Mouse (Mus musculus): Measurements from ENCODE around the gene Utp18. TPM values are rescaled to one million over a fixed set of nuclear protein-coding genes. Genes with fewer than 3 reads are reported as not detected.

Gene Utp18
- polyA plus RNA-seq, 1 experiment = 12.6 TPM

DNA sequence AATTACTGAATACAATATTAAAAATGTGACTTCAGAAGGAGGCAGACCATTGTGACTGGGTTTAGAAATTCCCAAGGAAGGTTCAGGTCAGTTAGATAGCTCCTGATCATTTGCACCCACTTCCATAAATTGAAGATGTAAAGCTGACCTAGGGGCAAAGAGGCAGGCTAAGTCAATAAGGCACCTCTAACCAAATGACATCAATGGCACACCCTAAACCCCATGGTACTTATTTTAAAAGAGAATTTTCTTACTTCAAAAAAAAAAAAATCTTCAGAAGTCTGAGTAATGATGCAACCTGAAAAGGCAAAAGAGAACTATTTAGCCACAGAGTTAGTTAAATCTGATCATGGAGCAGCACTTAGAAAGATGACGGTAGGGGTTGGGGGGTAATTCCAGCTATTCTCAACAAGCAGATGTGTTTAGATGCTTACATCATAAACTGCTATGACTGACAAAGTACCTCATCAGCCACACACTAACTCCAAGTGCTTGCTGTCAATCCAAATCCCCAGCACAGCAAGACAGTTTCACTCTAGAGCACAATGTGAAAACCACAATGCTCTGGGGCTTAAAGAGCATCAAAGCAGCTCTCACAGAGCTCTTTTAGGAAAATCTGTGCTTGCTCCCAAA lies 24.9 kb downstream of the Utp18 start:
- peak overlapping the region; percentile 58 for H3K27ac ChIP-seq (replicated peaks; ENCODE audit: low read depth, low read length)
- no peak overlapping the region for H3K4me3 ChIP-seq (ENCODE audit: insufficient read depth, low read depth, low read length)
- H3K4me1 ChIP-seq (ENCODE audit: control insufficient read depth, insufficient read depth, insufficient read length, low read length) = peaks cover 2% of the 10 kb centered on the region

DNA sequence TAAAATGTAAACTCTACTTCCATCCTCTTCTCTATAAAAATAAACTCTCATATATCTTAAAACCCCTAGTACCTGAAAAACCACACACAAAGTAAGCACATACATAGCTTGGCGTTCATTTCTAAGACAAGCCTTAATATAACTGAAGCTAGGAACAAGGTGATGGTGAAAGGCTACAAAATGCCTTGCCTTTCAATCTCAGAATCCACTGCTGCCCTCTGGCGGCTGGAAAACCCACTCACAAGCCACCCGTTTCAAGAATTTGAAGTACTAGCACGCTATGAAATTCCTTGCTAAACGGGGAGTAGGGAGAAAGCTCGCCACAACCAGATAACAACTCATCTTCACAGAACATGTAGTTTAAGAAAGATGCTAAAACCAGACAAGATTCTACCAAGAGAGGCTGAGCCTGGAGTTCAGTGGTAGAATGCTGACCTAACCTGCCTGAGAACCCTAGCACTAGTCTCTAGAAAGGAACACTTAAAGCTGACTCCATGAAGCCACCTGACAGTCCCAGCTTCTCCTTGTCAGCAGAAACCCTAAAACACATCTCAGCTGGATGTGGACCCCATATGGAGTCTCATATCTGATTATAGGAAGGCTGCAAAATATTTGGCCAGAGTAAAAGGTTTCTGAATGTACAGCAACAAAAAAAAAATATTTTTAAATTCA lies 29.1 kb downstream of the Utp18 start:
- H3K27ac ChIP-seq (replicated peaks; ENCODE audit: low read depth, low read length) = no peak overlapping the region
- no peak overlapping the region for H3K4me3 ChIP-seq (ENCODE audit: insufficient read depth, low read depth, low read length)
- H3K4me1 ChIP-seq (ENCODE audit: control insufficient read depth, insufficient read depth, insufficient read length, low read length) = peaks cover 2% of the 10 kb centered on the region

DNA sequence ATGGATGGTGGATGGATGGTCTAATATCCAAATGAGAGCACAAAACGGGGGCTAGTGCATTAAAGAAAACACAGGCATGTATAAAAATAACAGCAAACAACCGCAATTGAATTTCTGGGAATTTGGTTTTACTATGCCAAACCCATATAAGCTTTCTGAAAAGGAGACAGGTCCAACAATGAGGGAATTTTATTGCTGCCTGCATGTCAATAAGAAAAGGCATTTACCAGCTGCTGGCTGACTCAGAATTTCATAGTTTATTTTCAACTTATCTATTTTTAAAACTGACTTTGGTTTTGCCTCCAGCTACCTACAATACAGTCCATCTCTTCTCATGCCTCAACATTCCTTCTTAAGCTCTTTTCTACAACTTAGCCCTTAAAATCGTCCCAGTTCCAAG lies 33.0 kb downstream of the Utp18 start:
- no peaks in the 10 kb centered on the region for H3K4me1 ChIP-seq (ENCODE audit: control insufficient read depth, insufficient read depth, insufficient read length, low read length)
- no peak overlapping the region for H3K27ac ChIP-seq (replicated peaks; ENCODE audit: low read depth, low read length)
- H3K4me3 ChIP-seq (ENCODE audit: insufficient read depth, low read depth, low read length) = no peak overlapping the region

DNA sequence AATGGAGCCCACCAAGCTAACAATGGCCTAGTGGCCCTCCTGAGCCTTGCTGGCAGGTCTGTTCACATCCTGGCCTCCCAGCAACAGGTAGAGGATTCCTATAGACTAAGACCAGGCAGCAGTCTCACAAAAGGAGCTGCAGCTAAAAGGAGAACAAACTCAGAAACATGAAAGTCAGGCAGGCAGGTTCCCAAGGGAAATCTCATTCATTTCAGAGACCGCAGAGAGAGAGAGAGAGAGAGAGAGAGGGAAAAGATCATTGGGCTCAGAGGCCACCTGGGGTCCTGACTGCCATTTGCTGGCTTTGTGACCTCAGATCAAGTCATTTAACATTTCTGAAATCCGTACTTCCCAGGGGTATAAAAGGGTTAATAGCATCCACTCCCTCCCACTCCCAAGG lies 38.2 kb downstream of the Utp18 start:
- Histone ChIP-seq H3K27ac (replicated peaks; ENCODE audit: low read depth, low read length) (no peak overlapping the region), H3K4me3 (ENCODE audit: insufficient read depth, low read depth, low read length) (no peak overlapping the region), H3K4me1 (ENCODE audit: control insufficient read depth, insufficient read depth, insufficient read length, low read length) (no peaks in the 10 kb centered on the region)

DNA sequence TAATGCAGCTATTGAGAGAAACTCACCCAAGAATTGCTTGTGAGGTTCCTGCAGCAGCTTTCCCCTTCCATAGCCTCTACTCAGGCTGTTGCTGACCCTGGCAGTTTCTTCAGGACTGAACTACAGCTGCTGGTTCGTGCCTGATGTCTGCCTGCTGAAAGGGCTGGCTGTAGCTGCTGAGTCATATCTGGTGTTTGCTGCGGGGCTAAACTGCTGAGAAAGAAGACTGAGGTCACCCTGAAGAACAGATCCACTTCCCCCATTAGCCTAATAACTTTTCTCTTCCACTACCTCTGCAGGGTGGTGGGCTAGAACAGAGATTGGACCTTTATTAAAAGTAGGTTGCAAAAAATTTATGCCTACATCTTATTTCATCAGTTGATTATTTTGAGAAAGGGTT lies 49.8 kb downstream of the Utp18 start:
- H3K27ac ChIP-seq (replicated peaks; ENCODE audit: low read depth, low read length) = no peak overlapping the region
- H3K4me1 ChIP-seq (ENCODE audit: control insufficient read depth, insufficient read depth, insufficient read length, low read length) = no peaks in the 10 kb centered on the region

DNA sequence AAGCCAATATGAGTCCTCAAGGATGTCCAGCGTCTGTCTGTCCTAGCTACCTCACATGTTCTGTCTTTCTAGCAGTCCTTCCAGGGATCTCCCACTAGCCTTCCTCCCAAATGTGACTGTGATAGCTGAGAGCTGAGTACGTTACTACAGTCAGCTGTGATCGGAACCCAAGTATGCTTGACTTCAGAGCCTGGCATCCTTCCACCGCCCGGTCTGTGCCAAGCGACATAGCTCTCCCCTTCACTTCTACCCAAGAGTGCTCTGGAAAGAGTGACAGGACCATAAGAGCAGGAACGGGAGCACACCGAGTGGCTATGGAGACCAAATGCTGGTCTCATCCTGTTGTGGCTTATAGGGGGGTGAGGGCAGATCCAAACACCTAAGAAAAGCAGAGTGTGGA lies 55.6 kb downstream of the Utp18 start:
- Histone ChIP-seq H3K27ac (replicated peaks; ENCODE audit: low read depth, low read length) (no peak overlapping the region), H3K4me3 (ENCODE audit: insufficient read depth, low read depth, low read length) (no peak overlapping the region), H3K4me1 (ENCODE audit: control insufficient read depth, insufficient read depth, insufficient read length, low read length) (no peaks in the 10 kb centered on the region)

More for the DNA sequence above, 49.8 kb downstream of the Utp18 start:
- H3K4me3 ChIP-seq (ENCODE audit: insufficient read depth, low read depth, low read length) = no peak overlapping the region

DNA sequence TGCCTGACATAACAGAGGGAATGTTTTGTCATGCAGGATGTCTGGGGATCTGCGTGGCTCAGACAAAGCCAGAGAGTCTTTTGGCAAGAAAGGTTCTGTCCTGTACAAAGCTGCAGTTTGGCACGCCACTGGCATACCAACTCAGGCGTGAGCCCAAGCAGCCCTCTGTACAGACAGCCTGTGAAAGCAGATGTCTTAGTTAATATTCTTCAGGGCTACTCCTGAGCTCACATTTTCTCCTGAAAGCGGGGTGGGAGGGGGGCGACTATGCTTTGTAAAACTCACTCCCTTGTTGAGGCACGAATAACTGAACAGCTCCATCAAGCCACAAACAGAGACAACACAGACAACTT lies 56.3 kb downstream of the Utp18 start:
- H3K27ac ChIP-seq (replicated peaks; ENCODE audit: low read depth, low read length) = no peak overlapping the region
- H3K4me1 ChIP-seq (ENCODE audit: control insufficient read depth, insufficient read depth, insufficient read length, low read length) = no peaks in the 10 kb centered on the region
- no peak overlapping the region for H3K4me3 ChIP-seq (ENCODE audit: insufficient read depth, low read depth, low read length)

DNA sequence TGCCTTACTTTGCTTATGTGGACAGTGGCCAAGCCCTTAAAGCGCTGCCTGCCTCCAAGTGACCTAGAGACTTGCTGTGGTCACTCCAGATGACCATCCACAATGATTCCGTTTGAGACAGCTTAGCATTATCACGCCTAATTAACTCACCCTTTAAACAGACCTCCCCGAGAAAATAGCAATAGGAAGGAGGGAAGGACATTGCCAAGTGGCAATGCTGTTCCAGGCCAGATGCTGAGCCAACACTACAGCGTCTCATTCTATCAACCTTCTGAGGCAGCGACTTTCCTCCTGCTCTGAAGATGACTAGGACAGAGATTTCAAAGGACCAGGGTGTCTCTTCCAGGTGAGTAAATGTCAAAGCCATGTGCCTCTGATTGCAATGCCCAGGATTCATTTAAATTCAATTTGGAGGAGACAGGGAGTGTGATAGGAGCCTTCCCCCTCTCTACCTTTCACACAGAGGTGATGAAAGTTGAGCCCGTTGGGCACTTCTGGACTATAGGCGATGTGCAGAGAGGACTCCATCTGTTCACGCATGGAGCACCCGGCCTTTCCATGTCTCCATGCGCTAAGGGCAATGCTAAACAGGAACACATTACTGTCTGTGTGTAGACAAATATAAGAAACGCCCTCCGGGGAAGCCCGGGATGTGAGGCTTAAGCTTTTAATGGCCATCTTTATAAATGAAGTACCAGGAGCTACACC lies 56.8 kb downstream of the Utp18 start:
- Histone ChIP-seq H3K4me3 (ENCODE audit: insufficient read depth, low read depth, low read length) (no peak overlapping the region), H3K27ac (replicated peaks; ENCODE audit: low read depth, low read length) (no peak overlapping the region), H3K4me1 (ENCODE audit: control insufficient read depth, insufficient read depth, insufficient read length, low read length) (no peaks in the 10 kb centered on the region)

DNA sequence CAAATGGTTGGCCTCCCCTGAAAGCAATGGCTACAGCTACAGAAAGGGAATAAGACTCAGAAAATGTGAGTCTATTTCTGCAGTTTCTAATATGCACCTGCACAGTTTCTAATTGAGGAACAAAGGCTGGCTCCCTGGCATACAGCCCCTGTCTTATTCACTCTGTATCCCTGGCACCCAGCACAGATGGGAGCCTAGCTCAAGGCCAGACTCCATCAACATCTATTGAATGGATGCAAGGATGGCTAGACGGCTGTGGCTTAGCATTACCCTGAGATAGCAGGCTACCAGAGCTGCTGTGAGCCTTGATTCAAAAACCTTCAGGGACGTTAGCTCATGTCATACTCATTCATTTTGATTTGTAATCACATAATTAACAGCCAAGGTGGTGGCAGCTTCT lies 63.3 kb downstream of the Utp18 start:
- Histone ChIP-seq H3K4me1 (ENCODE audit: control insufficient read depth, insufficient read depth, insufficient read length, low read length) (no peaks in the 10 kb centered on the region), H3K27ac (replicated peaks; ENCODE audit: low read depth, low read length) (no peak overlapping the region), H3K4me3 (ENCODE audit: insufficient read depth, low read depth, low read length) (no peak overlapping the region)

DNA sequence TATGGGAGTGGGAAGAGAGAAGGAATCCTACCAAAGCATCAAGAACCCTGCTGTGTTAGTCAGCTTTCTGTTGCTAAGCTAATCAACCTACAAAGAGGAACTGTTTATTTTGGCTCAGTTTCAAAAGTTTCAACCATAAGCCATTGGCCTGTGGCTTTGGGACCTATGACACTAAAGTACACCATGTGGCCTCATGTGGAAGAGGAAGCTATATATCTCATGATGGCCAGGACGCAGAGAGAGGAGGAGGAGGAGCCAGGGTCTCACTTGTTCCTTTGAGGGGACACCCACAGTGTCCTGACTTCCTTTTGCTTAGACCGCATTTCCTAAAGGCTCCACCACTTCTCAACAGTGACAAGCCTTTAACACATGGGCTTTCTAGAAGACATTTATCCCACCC lies 64.0 kb downstream of the Utp18 start:
- Histone ChIP-seq H3K27ac (replicated peaks; ENCODE audit: low read depth, low read length) (peak overlapping the region; percentile 42; the same call in 1 of the 2 replicates), H3K4me3 (ENCODE audit: insufficient read depth, low read depth, low read length) (no peak overlapping the region), H3K4me1 (ENCODE audit: control insufficient read depth, insufficient read depth, insufficient read length, low read length) (no peaks in the 10 kb centered on the region)

DNA sequence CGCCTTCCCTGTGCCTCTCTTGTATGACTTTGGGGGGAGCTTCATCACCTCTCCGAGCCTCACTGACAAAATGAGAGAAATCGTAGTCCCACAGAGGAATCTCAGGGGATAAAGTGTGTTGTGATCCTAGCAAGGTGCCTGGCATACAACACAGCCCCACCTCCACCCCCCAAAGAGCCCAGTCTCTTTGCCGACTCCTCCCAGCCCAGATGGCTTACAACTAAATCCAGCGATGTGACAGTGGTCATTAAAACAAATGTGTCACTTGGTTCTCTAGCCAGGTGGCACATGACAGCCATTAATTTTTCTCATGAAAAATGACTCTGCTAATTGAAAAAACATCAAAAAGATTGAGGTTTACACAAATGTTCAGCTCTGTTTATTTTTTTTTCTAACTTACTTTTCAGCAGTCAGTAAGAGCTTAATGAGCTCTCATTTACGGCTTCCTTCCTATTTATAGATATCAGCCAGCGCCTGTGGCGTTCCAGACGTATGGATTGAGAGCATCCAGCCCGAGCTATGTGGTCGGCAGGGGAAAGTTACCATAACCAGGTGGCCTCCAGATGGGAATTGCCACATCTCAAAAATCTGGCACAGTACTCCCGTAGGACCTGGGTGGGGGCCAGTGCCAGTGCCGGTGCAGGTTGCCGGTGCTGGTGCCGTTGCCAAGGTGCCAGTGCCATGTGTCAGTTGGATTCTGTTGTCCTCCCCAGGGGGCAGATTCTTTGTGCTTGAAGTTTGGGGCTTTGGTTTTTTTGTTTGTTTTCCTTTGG lies 67.4 kb downstream of the Utp18 start:
- no peak overlapping the region for H3K4me3 ChIP-seq (ENCODE audit: insufficient read depth, low read depth, low read length)
- H3K27ac ChIP-seq (replicated peaks; ENCODE audit: low read depth, low read length) = no peak overlapping the region
- no peaks in the 10 kb centered on the region for H3K4me1 ChIP-seq (ENCODE audit: control insufficient read depth, insufficient read depth, insufficient read length, low read length)

DNA sequence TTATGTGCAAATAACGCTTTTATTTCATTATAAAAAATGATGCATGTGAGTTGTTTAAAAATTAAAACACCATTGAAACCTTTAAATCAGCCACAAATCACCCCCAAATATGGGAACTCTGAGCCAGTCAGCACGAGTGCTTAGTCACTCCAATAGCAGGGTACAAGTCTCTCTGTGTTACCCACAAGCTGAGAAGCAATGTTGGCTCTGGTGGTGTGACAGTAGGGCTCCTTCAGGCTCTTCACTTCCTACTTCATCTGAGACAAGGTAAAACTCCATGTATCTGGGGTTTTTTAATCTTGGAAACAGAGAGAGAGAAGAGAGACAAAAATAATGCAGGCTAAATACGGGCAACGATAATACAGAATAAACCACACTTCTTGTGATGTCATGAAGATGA lies 72.6 kb downstream of the Utp18 start:
- Histone ChIP-seq H3K4me3 (ENCODE audit: insufficient read depth, low read depth, low read length) (no peak overlapping the region), H3K27ac (replicated peaks; ENCODE audit: low read depth, low read length) (no peak overlapping the region), H3K4me1 (ENCODE audit: control insufficient read depth, insufficient read depth, insufficient read length, low read length) (no peaks in the 10 kb centered on the region)

DNA sequence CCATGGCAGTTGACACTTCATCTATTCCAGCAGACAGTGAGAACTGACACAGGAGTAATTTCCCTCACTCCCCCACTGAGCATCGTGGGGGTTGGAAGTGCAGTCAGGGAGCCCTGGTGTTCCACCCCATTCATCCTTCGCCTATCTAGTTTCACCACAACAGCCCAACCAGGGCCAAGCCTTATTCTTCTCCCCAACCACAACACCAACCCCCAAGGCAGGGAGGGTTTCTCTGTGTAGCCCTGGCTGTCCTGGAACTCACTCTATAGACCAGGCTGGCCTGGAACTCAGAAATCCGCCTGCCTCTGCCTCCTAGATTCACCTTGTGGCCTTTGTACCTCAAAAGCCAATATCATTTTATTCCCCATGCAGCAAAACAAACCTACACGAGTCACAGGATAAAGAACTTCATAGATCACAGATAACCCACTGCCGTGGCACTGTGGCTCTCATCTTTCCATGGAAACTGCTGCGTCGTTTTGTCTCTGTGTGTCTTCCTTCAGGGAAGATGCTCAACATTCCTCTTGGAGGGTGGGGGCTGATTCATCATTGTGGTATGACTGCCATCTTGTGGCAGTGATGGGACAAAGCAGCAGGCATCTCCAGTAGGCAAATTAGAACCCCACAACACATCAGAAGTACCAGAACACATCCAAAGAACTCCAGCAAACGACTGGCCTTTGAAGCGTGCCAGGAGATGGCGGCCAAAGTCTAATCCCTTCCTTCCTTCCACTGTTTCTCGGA lies 73.3 kb downstream of the Utp18 start:
- Histone ChIP-seq H3K27ac (replicated peaks; ENCODE audit: low read depth, low read length) (no peak overlapping the region), H3K4me3 (ENCODE audit: insufficient read depth, low read depth, low read length) (no peak overlapping the region), H3K4me1 (ENCODE audit: control insufficient read depth, insufficient read depth, insufficient read length, low read length) (no peaks in the 10 kb centered on the region)
